Mouse (Mus musculus): ENCODE measurements around the gene Slc25a19. TPM values are rescaled to one million over a fixed set of nuclear protein-coding genes. Genes with fewer than 3 reads are reported as not detected.

Slc25a19 gene
- polyA plus RNA-seq, 1 experiment from 2014 or later, result 23.8 TPM

GRCm38 (mm10) chr11:115640311-115640828, 12.3 kb upstream of the Slc25a19 start:
- ATAC-seq (ENCODE audit: insufficient number of reproducible peaks, insufficient read depth, low FRiP score, low TSS enrichment), result no peak
- no peaks in the 10 kb centered on the region for H3K9me3 ChIP-seq
- 85% methylated on average over 3 of the region's 4 CpGs for WGBS
- no peaks in the 10 kb centered on the region for H3K4me1 ChIP-seq
- H3K4me2 ChIP-seq (replicated peaks), result no peak overlapping the region
- no peak overlapping the region for H3K27ac ChIP-seq
- no peaks in the 10 kb centered on the region for H3K27me3 ChIP-seq
- peaks cover 18% of the 10 kb centered on the region for H3K36me3 ChIP-seq
- no peak overlapping the region for H3K9ac ChIP-seq
- no peak overlapping the region for H3K4me3 ChIP-seq

- H3K9me3 ChIP-seq, result no peaks in the 10 kb centered on the region
- ATAC-seq (ENCODE audit: insufficient number of reproducible peaks, insufficient read depth, low FRiP score, low TSS enrichment), result no peak
- H3K27ac ChIP-seq, result no peak overlapping the region
- H3K36me3 ChIP-seq, result peaks cover 13% of the 10 kb centered on the region
- no peak overlapping the region for H3K9ac ChIP-seq
- WGBS, result 88% methylated on average over 4 of the region's 4 CpGs
- no peaks in the 10 kb centered on the region for H3K4me1 ChIP-seq
- H3K4me2 ChIP-seq (replicated peaks), result no peak overlapping the region
- no peaks in the 10 kb centered on the region for H3K27me3 ChIP-seq
- H3K4me3 ChIP-seq, result no peak overlapping the region
These were observed 11.4 kb upstream of the Slc25a19 start for GRCm38 (mm10) chr11:115639540-115639939.

- Histone ChIP-seq H3K4me2 (replicated peaks) (no peak overlapping the region), H3K36me3 (peaks cover 8% of the 10 kb centered on the region), H3K4me3 (no peak overlapping the region), H3K9me3 (no peaks in the 10 kb centered on the region), H3K9ac (no peak overlapping the region), H3K27ac (no peak overlapping the region), H3K27me3 (no peaks in the 10 kb centered on the region), H3K4me1 (0 out of 2 replicates have a peak, but pooled peaks cover 3% of the 10 kb centered on the region)
- WGBS, result 78% methylated on average over 5 of the region's 5 CpGs
- no peak for ATAC-seq (ENCODE audit: insufficient number of reproducible peaks, insufficient read depth, low FRiP score, low TSS enrichment)
These were observed 10.7 kb upstream of the Slc25a19 start for GRCm38 (mm10) chr11:115638498-115639409.

GRCm38 (mm10) chr11:115636960-115637359, 8.9 kb upstream of the Slc25a19 start:
- H3K9ac ChIP-seq, result no peak overlapping the region
- H3K9me3 ChIP-seq, result no peaks in the 10 kb centered on the region
- no peak overlapping the region for H3K4me2 ChIP-seq (replicated peaks)
- no peak overlapping the region for H3K27ac ChIP-seq
- no peaks in the 10 kb centered on the region for H3K36me3 ChIP-seq
- ATAC-seq (ENCODE audit: insufficient number of reproducible peaks, insufficient read depth, low FRiP score, low TSS enrichment), result no peak
- H3K27me3 ChIP-seq, result no peaks in the 10 kb centered on the region
- 0 out of 2 replicates have a peak, but pooled peaks cover 3% of the 10 kb centered on the region for H3K4me1 ChIP-seq
- WGBS, result 79% methylated on average over 3 of the region's 3 CpGs
- no peak overlapping the region for H3K4me3 ChIP-seq

GRCm38 (mm10) chr11:115635484-115635883, 7.4 kb upstream of the Slc25a19 start:
- H3K27ac ChIP-seq, result no peak overlapping the region
- 61% methylated on average over 8 of the region's 8 CpGs for WGBS
- ATAC-seq (ENCODE audit: insufficient number of reproducible peaks, insufficient read depth, low FRiP score, low TSS enrichment), result no peak

GRCm38 (mm10) chr11:115635041-115635440, 6.9 kb upstream of the Slc25a19 start:
- H3K4me3 ChIP-seq, result no peak overlapping the region
- H3K4me1 ChIP-seq, result 0 out of 2 replicates have a peak, but pooled peaks cover 3% of the 10 kb centered on the region
- no peak overlapping the region for H3K9ac ChIP-seq
- H3K9me3 ChIP-seq, result no peaks in the 10 kb centered on the region
- WGBS, result 86% methylated on average over 8 of the region's 8 CpGs
- ATAC-seq (ENCODE audit: insufficient number of reproducible peaks, insufficient read depth, low FRiP score, low TSS enrichment), result no peak
- no peaks in the 10 kb centered on the region for H3K27me3 ChIP-seq
- no peak overlapping the region for H3K27ac ChIP-seq
- H3K36me3 ChIP-seq, result no peaks in the 10 kb centered on the region
- no peak overlapping the region for H3K4me2 ChIP-seq (replicated peaks)

More at GRCm38 (mm10) chr11:115635484-115635883, 7.4 kb upstream of the Slc25a19 start:
- Histone ChIP-seq H3K36me3 (no peaks in the 10 kb centered on the region), H3K9me3 (no peaks in the 10 kb centered on the region), H3K4me3 (no peak overlapping the region), H3K27me3 (no peaks in the 10 kb centered on the region), H3K4me1 (0 out of 2 replicates have a peak, but pooled peaks cover 3% of the 10 kb centered on the region), H3K9ac (no peak overlapping the region), H3K4me2 (replicated peaks) (no peak overlapping the region)

- 70% methylated on average over 4 of the region's 4 CpGs for WGBS
- H3K4me1 ChIP-seq, result 0 out of 2 replicates have a peak, but pooled peaks cover 3% of the 10 kb centered on the region
These were observed 6.0 kb upstream of the Slc25a19 start for GRCm38 (mm10) chr11:115634109-115634508.

GRCm38 (mm10) chr11:115632862-115633261, 4.8 kb upstream of the Slc25a19 start:
- H3K4me1 ChIP-seq, result 0 out of 2 replicates have a peak, but pooled peaks cover 3% of the 10 kb centered on the region
- WGBS, result 89% methylated on average over 10 of the region's 10 CpGs
- ATAC-seq (ENCODE audit: insufficient number of reproducible peaks, insufficient read depth, low FRiP score, low TSS enrichment), result no peak

More at GRCm38 (mm10) chr11:115634109-115634508, 6.0 kb upstream of the Slc25a19 start:
- Histone ChIP-seq H3K9ac (no peak overlapping the region), H3K27me3 (no peaks in the 10 kb centered on the region), H3K4me3 (no peak overlapping the region), H3K27ac (no peak overlapping the region), H3K4me2 (replicated peaks) (no peak overlapping the region), H3K36me3 (no peaks in the 10 kb centered on the region), H3K9me3 (no peaks in the 10 kb centered on the region)
- ATAC-seq (ENCODE audit: insufficient number of reproducible peaks, insufficient read depth, low FRiP score, low TSS enrichment), result no peak

GRCm38 (mm10) chr11:115632247-115632646, 4.2 kb upstream of the Slc25a19 start:
- Histone ChIP-seq H3K27me3 (no peaks in the 10 kb centered on the region), H3K4me2 (replicated peaks) (no peak overlapping the region)

More at GRCm38 (mm10) chr11:115632862-115633261, 4.8 kb upstream of the Slc25a19 start:
- H3K4me3 ChIP-seq, result no peak overlapping the region
- no peak overlapping the region for H3K4me2 ChIP-seq (replicated peaks)
- no peaks in the 10 kb centered on the region for H3K36me3 ChIP-seq
- no peak overlapping the region for H3K27ac ChIP-seq
- no peaks in the 10 kb centered on the region for H3K9me3 ChIP-seq
- no peak overlapping the region; the same call in 1 of the 2 replicates for H3K9ac ChIP-seq
- no peaks in the 10 kb centered on the region for H3K27me3 ChIP-seq

GRCm38 (mm10) chr11:115631505-115631890, 3.4 kb upstream of the Slc25a19 start:
- H3K4me3 ChIP-seq, result no peak overlapping the region
- H3K4me1 ChIP-seq, result peaks cover 12% of the 10 kb centered on the region; the same call in 1 of the 2 replicates
- 12% methylated on average over 3 of the region's 3 CpGs for WGBS
- no peaks in the 10 kb centered on the region for H3K27me3 ChIP-seq
- no peaks in the 10 kb centered on the region for H3K36me3 ChIP-seq
- no peak for ATAC-seq (ENCODE audit: insufficient number of reproducible peaks, insufficient read depth, low FRiP score, low TSS enrichment)
- H3K9me3 ChIP-seq, result no peaks in the 10 kb centered on the region
- no peak overlapping the region for H3K4me2 ChIP-seq (replicated peaks)
- no peak overlapping the region for H3K9ac ChIP-seq
- H3K27ac ChIP-seq, result no peak overlapping the region

More at GRCm38 (mm10) chr11:115632247-115632646, 4.2 kb upstream of the Slc25a19 start:
- no peak overlapping the region for H3K4me3 ChIP-seq
- no peak overlapping the region for H3K9ac ChIP-seq
- H3K36me3 ChIP-seq, result no peaks in the 10 kb centered on the region
- H3K9me3 ChIP-seq, result no peaks in the 10 kb centered on the region
- WGBS, result 75% methylated on average over 7 of the region's 7 CpGs
- peaks cover 6% of the 10 kb centered on the region; the same call in 1 of the 2 replicates for H3K4me1 ChIP-seq
- no peak for ATAC-seq (ENCODE audit: insufficient number of reproducible peaks, insufficient read depth, low FRiP score, low TSS enrichment)
- H3K27ac ChIP-seq, result no peak overlapping the region

- Histone ChIP-seq H3K4me1 (peaks cover 12% of the 10 kb centered on the region; the same call in 1 of the 2 replicates), H3K9me3 (no peaks in the 10 kb centered on the region), H3K36me3 (no peaks in the 10 kb centered on the region), H3K27ac (no peak overlapping the region), H3K4me3 (no peak overlapping the region), H3K4me2 (replicated peaks) (no peak overlapping the region), H3K27me3 (no peaks in the 10 kb centered on the region), H3K9ac (no peak overlapping the region)
- no peak for ATAC-seq (ENCODE audit: insufficient number of reproducible peaks, insufficient read depth, low FRiP score, low TSS enrichment)
- WGBS, result 50% methylated on average over 16 of the region's 16 CpGs
These were observed 2.7 kb upstream of the Slc25a19 start for GRCm38 (mm10) chr11:115630532-115631504.
